Mouse (Mus musculus) lung, embryonic 15.5 days (tissue): ENCODE results near the gene Tshz2. TPM values are rescaled to one million over a fixed set of nuclear protein-coding genes. Genes with fewer than 3 reads are reported as not detected.
A peak's percentile ranks its signal among the peaks of the same experiment; 100 is the strongest.

Source experiments
- ATAC-seq: fragments of 200-750 bp; cut with Nextera tagmentation; 2 replicates; pipeline ENCODE4 v1.8.0; 2017; ENCODE audit warnings: moderate number of reproducible peaks, borderline replicate concordance; ENCODE audit not compliant: low FRiP score, low TSS enrichment; ENCODE audit errors: extremely low read depth
- H3K27ac ChIP-seq: fragments of 300-500 bp; sonication (generic); 2 replicates; pipeline ENCODE4 v1.5.1; 2015; ENCODE audit warnings: moderate library complexity, mild to moderate bottlenecking, inconsistent platforms
- H3K27me3 ChIP-seq: fragments of 300-500 bp; sonication (generic); 2 replicates; pipeline ENCODE4 v1.6.1; 2015; ENCODE audit warnings: inconsistent platforms
- H3K36me3 ChIP-seq: fragments of 300-500 bp; sonication (generic); 2 replicates; pipeline ENCODE4 v1.6.1; 2015; ENCODE audit warnings: inconsistent platforms
- H3K4me1 ChIP-seq: fragments of 300-500 bp; sonication (generic); 2 replicates; pipeline ENCODE4 v1.6.1; 2015; ENCODE audit warnings: inconsistent platforms
- H3K4me2 ChIP-seq: fragments of 300-500 bp; sonication (generic); 2 replicates; pipeline ENCODE4 v1.6.1; 2015; ENCODE audit warnings: inconsistent platforms, mild to moderate bottlenecking, moderate library complexity
- H3K4me3 ChIP-seq: fragments of 300-500 bp; sonication (generic); 2 replicates; pipeline ENCODE4 v1.5.1; 2015; ENCODE audit warnings: mild to moderate bottlenecking, inconsistent platforms
- H3K9ac ChIP-seq: fragments of 300-500 bp; sonication (generic); 2 replicates; pipeline ENCODE4 v1.6.1; 2015; ENCODE audit warnings: inconsistent platforms
- H3K9me3 ChIP-seq: fragments of 300-500 bp; sonication (generic); 2 replicates; pipeline ENCODE4 v1.6.1; 2016; ENCODE audit warnings: inconsistent platforms
- WGBS: fragments of 180-500 bp; shearing (Covaris S2); methylation state at CpG from one replicate; pipeline ENCODE4 v1.1.7; 2015; 5-methylcytosine and 5-hydroxymethylcytosine counted together
- polyA plus RNA-seq: library from polyadenylated mRNA; unstranded; fragments of >200 nt; fragmentation: Nextera tagmentation; extraction: Ambion mirVana; gene quantifications from 2 replicates; pipeline ENCODE4 v1.2.1, GENCODE M21; 2015

The Tshz2 gene
- polyA plus RNA-seq, 1 experiment from 2014 or later = 7.5 TPM

- no peak for ATAC-seq
- 17% methylated on average over 17 of the region's 17 CpGs for WGBS
- no peaks in the 10 kb centered on the region for H3K27me3 ChIP-seq
- H3K9ac ChIP-seq = peak overlapping the region; percentile 67
- no peaks in the 10 kb centered on the region for H3K36me3 ChIP-seq
- peak overlapping the region; percentile 59 for H3K4me3 ChIP-seq
- H3K27ac ChIP-seq = peak overlapping the region; percentile 78
- H3K4me2 ChIP-seq = peak overlapping the region; percentile 85
- no peaks in the 10 kb centered on the region for H3K9me3 ChIP-seq
- H3K4me1 ChIP-seq = peaks cover 7% of the 10 kb centered on the region; the same call in 1 of the 2 replicates
These were observed 2.0 kb downstream of the Tshz2 start for GRCm38 (mm10) chr2:169634619-169635382.

GRCm38 (mm10) chr2:169635428-169635827 lies 2.6 kb downstream of the Tshz2 start:
- Histone ChIP-seq H3K9ac (peak overlapping the region; percentile 37), H3K4me3 (peak overlapping the region; percentile 59), H3K36me3 (no peaks in the 10 kb centered on the region), H3K4me2 (peak overlapping the region; percentile 85), H3K27ac (peak overlapping the region; percentile 78; the same call in 1 of the 2 replicates), H3K4me1 (peaks cover 7% of the 10 kb centered on the region; the same call in 1 of the 2 replicates), H3K27me3 (no peaks in the 10 kb centered on the region), H3K9me3 (no peaks in the 10 kb centered on the region)
- no peak for ATAC-seq
- 23% methylated on average over 7 of the region's 7 CpGs for WGBS

GRCm38 (mm10) chr2:169636414-169636813 lies 3.6 kb downstream of the Tshz2 start:
- Histone ChIP-seq H3K4me3 (peak overlapping the region; percentile 59; the same call in 1 of the 2 replicates), H3K27ac (no peak overlapping the region), H3K4me2 (peak overlapping the region; percentile 85), H3K9ac (no peak overlapping the region), H3K9me3 (no peaks in the 10 kb centered on the region), H3K27me3 (no peaks in the 10 kb centered on the region), H3K36me3 (no peaks in the 10 kb centered on the region), H3K4me1 (peaks cover 7% of the 10 kb centered on the region; the same call in 1 of the 2 replicates)
- no peak for ATAC-seq
- WGBS = 28% methylated on average over 4 of the region's 4 CpGs

- H3K9ac ChIP-seq = no peak overlapping the region
- ATAC-seq = no peak
- H3K4me2 ChIP-seq = peak overlapping the region; percentile 16; the same call in 1 of the 2 replicates
- H3K4me3 ChIP-seq = no peak overlapping the region
- H3K4me1 ChIP-seq = peaks cover 5% of the 10 kb centered on the region; the same call in 1 of the 2 replicates
- H3K27ac ChIP-seq = no peak overlapping the region
- H3K27me3 ChIP-seq = no peaks in the 10 kb centered on the region
- no peaks in the 10 kb centered on the region for H3K36me3 ChIP-seq
- no peaks in the 10 kb centered on the region for H3K9me3 ChIP-seq
- 27% methylated on average over 14 of the region's 14 CpGs for WGBS
These were observed 8.7 kb downstream of the Tshz2 start for GRCm38 (mm10) chr2:169641547-169641946.

GRCm38 (mm10) chr2:169642420-169642819 lies 9.6 kb downstream of the Tshz2 start:
- no peak for ATAC-seq
- Histone ChIP-seq H3K27ac (no peak overlapping the region), H3K36me3 (no peaks in the 10 kb centered on the region), H3K4me1 (0 out of 2 replicates have a peak, but pooled peaks cover 5% of the 10 kb centered on the region), H3K4me2 (no peak overlapping the region), H3K27me3 (no peaks in the 10 kb centered on the region), H3K4me3 (no peak overlapping the region), H3K9ac (no peak overlapping the region), H3K9me3 (no peaks in the 10 kb centered on the region)
- 80% methylated on average over 8 of the region's 8 CpGs for WGBS

GRCm38 (mm10) chr2:169647091-169647490 lies 14.3 kb downstream of the Tshz2 start:
- no peaks in the 10 kb centered on the region for H3K9me3 ChIP-seq
- H3K4me2 ChIP-seq = no peak overlapping the region
- no peak overlapping the region for H3K9ac ChIP-seq
- no peaks in the 10 kb centered on the region for H3K27me3 ChIP-seq
- H3K4me3 ChIP-seq = no peak overlapping the region
- 87% methylated on average over 7 of the region's 7 CpGs for WGBS
- H3K36me3 ChIP-seq = no peaks in the 10 kb centered on the region
- peaks cover 13% of the 10 kb centered on the region; the same call in 1 of the 2 replicates for H3K4me1 ChIP-seq
- ATAC-seq = no peak
- no peak overlapping the region for H3K27ac ChIP-seq

GRCm38 (mm10) chr2:169649262-169649885 lies 16.6 kb downstream of the Tshz2 start:
- Histone ChIP-seq H3K27ac (peak overlapping the region; percentile 29), H3K4me3 (no peak overlapping the region), H3K36me3 (no peaks in the 10 kb centered on the region), H3K9me3 (no peaks in the 10 kb centered on the region), H3K4me1 (peaks cover 13% of the 10 kb centered on the region; the same call in 1 of the 2 replicates), H3K27me3 (no peaks in the 10 kb centered on the region), H3K9ac (no peak overlapping the region), H3K4me2 (no peak overlapping the region)
- ATAC-seq = no peak; the same call in 1 of the 2 replicates
- WGBS = 46% methylated on average over 7 of the region's 7 CpGs

GRCm38 (mm10) chr2:169653282-169653681 lies 20.5 kb downstream of the Tshz2 start:
- Histone ChIP-seq H3K27me3 (no peaks in the 10 kb centered on the region), H3K27ac (no peak overlapping the region), H3K9me3 (no peaks in the 10 kb centered on the region), H3K4me2 (no peak overlapping the region), H3K9ac (no peak overlapping the region), H3K4me3 (no peak overlapping the region), H3K4me1 (peaks cover 11% of the 10 kb centered on the region), H3K36me3 (no peaks in the 10 kb centered on the region)
- WGBS = 72% methylated on average over 1 of the region's 1 CpGs
- ATAC-seq = no peak

GRCm38 (mm10) chr2:169663792-169664191 lies 31.0 kb downstream of the Tshz2 start:
- Histone ChIP-seq H3K4me3 (no peak overlapping the region), H3K27me3 (no peaks in the 10 kb centered on the region), H3K4me1 (peaks cover 44% of the 10 kb centered on the region), H3K9ac (no peak overlapping the region), H3K36me3 (no peaks in the 10 kb centered on the region), H3K4me2 (peak overlapping the region; percentile 29; the same call in 1 of the 2 replicates), H3K27ac (peak overlapping the region; percentile 54), H3K9me3 (no peaks in the 10 kb centered on the region)
- peak; percentile 28 for ATAC-seq
- 29% methylated on average over 8 of the region's 8 CpGs for WGBS

- ATAC-seq = no peak
- H3K27ac ChIP-seq = no peak overlapping the region
These were observed 38.5 kb downstream of the Tshz2 start for GRCm38 (mm10) chr2:169671264-169671663.

GRCm38 (mm10) chr2:169673786-169674185 lies 41.0 kb downstream of the Tshz2 start:
- ATAC-seq = no peak
- H3K27ac ChIP-seq = no peak overlapping the region
- no peak overlapping the region for H3K4me3 ChIP-seq
- no peaks in the 10 kb centered on the region for H3K36me3 ChIP-seq
- no peaks in the 10 kb centered on the region for H3K9me3 ChIP-seq
- H3K9ac ChIP-seq = no peak overlapping the region
- peaks cover 8% of the 10 kb centered on the region; the same call in 1 of the 2 replicates for H3K4me1 ChIP-seq
- H3K27me3 ChIP-seq = no peaks in the 10 kb centered on the region
- H3K4me2 ChIP-seq = no peak overlapping the region
- WGBS = 69% methylated on average over 6 of the region's 6 CpGs

More at GRCm38 (mm10) chr2:169671264-169671663, 38.5 kb downstream of the Tshz2 start:
- H3K27me3 ChIP-seq = no peaks in the 10 kb centered on the region
- no peak overlapping the region for H3K4me3 ChIP-seq
- H3K9ac ChIP-seq = no peak overlapping the region
- no peaks in the 10 kb centered on the region for H3K36me3 ChIP-seq
- H3K4me2 ChIP-seq = no peak overlapping the region
- peaks cover 24% of the 10 kb centered on the region for H3K4me1 ChIP-seq
- no peaks in the 10 kb centered on the region for H3K9me3 ChIP-seq
- 80% methylated on average over 7 of the region's 7 CpGs for WGBS

- ATAC-seq = no peak
- Histone ChIP-seq H3K4me3 (no peak overlapping the region), H3K9ac (no peak overlapping the region), H3K36me3 (no peaks in the 10 kb centered on the region), H3K4me2 (no peak overlapping the region), H3K27me3 (no peaks in the 10 kb centered on the region), H3K27ac (no peak overlapping the region), H3K4me1 (peaks cover 6% of the 10 kb centered on the region; the same call in 1 of the 2 replicates), H3K9me3 (no peaks in the 10 kb centered on the region)
- 59% methylated on average over 5 of the region's 5 CpGs for WGBS
These were observed 41.4 kb downstream of the Tshz2 start for GRCm38 (mm10) chr2:169674209-169674608.
